Mouse (Mus musculus) c-Kit-positive CD71-positive TER-119-negative erythroid progenitor cells, embryonic 14.5 days (primary cell): ENCODE results near the gene Ppp1r14c.

Source experiments
- DNase-seq: peaks from one replicate; pipeline ENCODE4 v3.0.0-alpha.2; 2013; ENCODE audit warnings: low read depth

The Ppp1r14c gene

DNA sequence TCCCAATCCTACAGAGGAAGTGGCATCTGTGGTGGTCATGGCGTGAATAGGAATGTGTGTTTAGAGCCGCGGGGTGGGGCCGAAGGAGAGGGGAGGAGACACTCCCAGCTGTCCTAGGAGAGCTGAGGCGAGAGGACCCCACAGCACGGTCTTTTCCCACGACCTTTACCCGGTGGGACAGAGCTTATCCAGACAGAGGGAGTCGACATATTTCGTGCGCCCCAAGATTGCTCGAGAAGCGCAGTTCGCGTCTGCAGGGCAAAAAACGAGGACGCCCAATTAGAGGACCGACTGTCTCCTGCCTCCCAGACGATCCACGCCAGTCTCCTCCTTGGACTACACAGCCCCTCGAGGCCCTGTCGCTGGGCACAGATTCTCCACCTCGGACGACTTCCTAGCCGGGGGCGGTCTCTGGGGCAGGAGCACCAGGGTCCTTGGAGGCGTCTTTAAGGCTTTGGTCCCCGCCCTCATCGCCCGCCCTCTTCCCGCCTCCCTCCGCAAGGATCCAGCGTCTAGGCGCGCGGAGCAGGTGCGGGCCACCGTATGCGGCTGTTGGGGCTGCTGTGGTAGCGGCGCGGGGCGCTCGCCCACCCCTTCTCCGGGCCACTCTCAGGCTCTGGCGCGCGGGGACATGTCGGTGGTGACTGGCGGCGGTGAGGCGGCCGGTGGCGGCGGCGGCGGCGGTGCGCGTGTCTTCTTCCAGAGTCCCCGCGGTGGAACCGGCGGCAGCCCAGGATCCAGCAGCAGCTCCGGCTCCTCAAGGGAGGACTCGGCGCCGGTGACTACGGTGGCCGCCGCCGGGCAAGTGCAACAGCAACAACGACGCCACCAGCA lies at the start of gene Ppp1r14c:
Gene Ppp1r14c, plus strand, starts transcription at position 22 of the 834 bp plus-strand sequence.
- DNase-seq = no peak

DNA sequence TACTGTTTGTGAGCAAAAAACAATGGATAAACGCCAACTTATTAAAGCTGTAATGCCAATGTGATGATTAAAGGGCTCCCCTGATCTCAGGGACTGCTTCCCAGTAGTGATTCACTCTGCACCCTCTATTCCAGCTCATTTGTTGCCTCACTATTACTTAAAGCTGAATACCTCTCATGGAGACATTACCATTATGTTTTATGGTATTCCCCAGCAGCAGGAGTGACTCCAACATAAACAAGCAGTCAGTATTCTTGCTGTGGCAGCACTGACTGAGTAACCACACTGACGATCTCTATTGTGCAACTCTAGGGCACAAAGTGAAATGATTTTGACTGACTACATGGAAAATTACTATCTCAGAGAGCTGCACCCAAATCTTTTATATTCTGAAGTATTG lies 44.5 kb upstream of the Ppp1r14c start:
- no peak for DNase-seq

DNA sequence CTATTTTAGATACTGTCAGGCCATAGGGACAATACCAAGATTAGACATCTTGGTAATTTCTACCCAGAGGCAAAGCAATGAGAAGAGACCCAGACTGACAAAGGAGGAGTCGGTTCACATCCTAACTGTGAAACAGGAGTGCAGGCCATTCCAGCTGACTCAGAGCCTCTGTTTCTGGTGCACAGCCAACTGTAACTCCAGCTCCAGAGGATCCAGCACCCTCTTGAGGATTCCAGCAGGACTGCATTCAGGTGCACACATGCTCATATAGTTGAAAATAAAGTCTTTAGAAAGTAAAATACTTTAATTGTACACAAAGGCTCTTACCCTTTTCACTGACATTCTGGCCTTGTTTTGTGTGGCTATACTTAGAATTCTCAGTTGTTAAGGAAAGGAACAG lies 40.4 kb upstream of the Ppp1r14c start:
- DNase-seq = no peak

DNA sequence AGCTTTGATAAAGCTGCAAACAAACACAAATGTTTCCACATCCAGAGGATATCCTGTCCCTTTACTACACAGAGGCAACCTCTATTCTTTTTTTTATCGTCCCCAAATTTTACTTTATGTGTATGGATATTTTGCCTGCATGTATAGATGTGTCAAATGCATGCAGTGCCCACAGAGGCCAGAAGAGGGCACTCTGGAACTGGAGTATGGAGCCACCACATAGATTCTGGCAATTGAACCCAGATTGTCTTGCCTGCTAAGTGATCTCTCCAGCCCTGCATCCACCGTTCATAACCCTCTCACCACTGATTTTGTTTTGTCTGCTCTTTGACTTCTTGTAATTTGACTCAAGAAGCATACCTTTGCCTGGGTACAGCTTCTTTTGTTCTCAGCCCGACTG lies 33.0 kb upstream of the Ppp1r14c start:
- DNase-seq = peak; percentile 0

DNA sequence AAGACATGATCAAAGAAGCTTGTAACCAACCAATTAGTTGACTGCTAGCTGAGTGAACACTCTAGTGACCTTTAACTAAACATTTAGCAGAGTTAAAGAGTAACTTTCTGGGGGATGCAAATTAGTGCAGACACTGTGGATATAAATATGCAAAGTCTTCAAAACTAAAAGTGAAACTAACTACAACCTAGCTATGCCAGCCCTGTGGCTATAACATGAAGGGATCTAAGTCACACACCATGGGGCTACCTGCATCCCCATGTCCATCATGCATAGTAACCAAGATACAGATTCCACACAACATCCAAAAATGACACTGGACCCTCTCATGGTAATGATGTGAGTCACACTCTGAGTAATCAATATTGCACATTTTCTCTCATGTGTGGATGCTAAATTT lies 31.3 kb upstream of the Ppp1r14c start:
- DNase-seq = no peak

DNA sequence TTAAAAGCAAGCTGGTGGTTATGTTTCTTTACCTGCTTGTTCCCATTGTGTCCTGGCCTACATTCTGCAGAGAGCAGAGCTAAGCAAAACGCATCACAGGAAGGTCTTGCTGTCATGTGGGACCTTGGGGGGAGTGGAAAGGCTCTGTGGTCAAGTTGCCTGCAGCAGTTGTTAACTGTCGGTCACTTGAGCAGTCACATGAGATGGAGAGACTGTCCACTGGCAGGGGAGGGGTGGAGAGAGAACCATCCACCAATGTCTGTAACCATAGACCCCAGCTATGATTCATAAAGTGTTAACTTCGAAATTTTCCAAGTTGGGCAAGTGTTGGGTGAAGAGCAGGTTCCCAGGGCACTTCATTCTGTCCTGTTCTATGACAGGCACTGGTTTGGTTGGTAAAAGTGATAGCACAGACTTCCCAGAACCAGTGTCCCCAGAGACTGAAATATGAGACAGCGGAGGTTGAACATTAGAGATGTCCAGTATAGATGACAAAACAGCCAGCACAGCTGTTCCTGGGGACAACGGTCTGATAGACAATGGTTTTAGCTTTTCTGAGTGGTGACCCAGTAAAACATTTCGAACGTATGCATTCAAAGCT lies 29.0 kb upstream of the Ppp1r14c start:
- DNase-seq = no peak

DNA sequence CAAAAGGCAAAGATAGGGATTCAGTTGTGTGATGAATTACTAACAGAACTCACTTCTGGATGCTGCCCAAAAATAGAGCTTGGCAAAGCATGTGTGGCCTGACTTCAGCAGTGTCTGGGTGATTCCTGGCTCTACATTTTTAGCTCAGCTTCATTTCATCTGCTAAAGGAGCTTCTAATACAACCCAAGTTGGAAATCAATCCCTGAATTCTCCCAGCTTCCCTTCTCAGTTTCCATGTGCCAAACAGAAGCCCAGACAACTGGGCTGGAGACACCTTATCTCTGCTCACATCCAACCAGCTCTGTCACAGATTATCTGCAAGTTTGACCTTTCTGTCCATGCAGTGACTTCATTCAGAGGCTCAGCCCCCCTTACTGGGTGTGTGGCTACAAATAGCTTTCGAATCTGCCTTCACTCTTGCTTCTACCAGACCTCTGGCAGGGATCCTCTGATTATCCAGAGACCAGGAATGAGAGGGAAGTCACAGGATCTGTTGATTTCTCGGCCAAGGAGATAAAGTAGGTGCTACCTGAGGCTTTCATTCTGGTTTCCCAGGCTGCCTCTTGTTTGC lies 28.4 kb upstream of the Ppp1r14c start:
- DNase-seq = no peak

DNA sequence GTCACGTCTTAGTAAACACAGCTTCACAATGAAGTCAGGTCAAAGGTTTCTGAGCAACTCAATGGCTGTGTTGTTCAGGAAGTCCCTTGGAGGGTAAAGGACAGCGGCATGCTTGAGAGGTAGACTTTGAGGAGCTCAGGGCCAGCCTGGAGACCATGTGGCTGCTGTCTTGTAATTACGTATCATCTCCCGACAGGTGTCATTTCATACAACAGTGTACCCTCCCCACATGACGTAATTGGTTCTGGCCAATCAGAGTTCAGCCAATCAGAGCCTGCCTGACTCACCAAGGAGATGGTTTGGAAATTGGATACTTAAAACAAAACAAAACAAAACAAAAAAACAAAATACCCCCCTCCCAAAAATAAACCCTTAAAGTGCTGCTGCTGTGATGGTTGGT lies 20.2 kb upstream of the Ppp1r14c start:
- no peak for DNase-seq

DNA sequence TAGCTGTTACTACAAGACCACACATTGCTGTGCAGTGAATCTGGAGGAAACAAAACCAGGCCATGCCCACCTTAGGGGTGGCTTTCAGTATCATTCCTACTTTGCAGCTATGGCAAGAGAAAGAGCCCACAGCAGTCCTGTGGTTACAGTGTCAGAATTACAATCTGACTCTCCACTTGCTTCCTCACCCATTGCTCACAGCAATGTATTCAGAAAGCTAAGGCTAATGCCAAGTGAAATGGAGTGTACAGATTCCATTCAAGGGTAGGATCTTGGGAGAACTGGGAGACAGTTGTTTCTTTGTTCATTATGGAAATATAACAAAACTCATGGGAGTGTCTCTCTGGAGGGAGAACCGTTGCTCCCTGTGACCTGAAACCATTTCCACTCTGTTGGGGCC lies 6.3 kb upstream of the Ppp1r14c start:
- no peak for DNase-seq

DNA sequence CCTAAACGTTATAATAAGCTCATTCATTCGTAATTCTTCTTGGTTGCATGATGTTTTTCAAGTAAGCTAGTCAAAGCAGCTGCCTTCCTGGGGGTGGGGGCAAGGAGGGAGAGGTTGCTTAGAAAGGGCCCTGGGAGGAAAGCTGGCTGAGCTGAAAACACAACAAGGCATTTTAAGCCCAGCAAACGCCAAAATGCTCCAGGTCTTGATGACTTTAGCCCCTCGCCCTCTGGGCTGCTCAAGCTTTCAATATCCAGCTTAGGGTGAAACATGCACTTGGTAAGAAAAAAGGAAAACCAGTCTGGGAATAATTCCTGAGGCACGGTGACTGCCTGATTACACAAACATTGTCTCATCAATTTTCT lies 204 bp upstream of the Ppp1r14c start:
- no peak for DNase-seq

DNA sequence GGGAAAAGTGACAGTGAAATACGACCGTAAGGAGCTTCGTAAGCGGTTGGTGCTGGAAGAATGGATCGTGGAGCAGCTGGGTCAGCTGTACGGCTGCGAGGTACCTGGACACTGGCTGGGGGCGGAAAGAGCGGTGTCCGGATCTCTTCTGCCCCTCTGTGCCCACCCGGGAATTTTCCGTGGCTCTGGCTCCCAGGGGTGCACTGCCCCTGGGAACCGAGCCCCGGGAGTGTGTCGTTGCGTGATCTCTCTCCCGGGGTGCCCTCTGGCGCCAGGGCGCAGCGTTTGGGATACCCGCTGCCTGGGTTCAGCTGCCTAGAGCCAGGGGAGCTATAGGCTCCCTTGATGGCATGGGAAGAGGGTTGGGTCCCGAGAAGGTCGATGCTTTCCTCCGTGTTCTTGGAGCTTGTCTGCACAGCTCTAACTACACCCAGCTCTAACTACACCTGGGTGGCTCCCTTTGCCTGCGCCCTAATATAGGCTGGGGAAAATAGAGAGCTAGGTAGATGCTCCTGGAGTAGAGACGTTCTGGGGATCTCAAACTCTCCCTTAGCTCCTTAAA lies 1.1 kb downstream of the Ppp1r14c start:
- DNase-seq = no peak

DNA sequence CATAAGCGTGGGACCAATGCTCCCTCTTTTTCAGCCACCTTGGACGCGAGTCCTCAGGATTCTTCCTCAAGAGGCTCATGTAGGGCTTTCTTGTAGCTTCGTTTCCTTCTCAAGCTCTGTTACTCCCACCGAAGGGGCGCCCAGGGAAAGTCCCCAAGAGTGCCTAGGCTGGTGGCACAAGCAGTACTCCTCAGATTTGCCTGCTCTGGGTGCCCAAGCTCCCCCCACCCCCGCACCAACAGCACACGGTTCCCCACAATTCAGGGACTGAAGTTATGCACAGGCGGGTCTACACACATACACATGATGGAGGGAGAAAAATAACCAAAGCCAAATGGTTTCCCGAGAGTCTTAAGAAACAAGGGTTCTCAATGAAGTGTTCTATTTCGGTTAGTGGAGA lies 1.6 kb downstream of the Ppp1r14c start:
- DNase-seq = no peak

DNA sequence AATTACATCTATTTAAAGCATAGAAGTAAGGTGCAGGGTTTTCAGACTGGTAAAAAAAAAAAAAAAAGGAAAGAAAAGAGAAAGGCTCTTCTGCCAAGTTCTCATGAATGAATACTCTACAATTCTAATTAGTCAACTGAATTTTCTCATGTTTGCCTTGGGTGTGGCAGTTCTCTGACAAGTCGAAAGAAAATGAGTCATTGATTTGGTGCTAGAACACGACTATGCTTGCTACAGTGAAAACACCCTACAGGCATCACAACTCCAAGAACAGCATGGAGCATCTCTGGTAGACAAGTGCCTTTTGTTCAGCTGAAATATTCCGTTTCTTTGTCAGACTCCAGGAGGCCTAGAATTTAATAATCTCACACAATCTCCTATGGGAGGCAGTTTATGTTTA lies 17.3 kb downstream of the Ppp1r14c start:
- DNase-seq = no peak

DNA sequence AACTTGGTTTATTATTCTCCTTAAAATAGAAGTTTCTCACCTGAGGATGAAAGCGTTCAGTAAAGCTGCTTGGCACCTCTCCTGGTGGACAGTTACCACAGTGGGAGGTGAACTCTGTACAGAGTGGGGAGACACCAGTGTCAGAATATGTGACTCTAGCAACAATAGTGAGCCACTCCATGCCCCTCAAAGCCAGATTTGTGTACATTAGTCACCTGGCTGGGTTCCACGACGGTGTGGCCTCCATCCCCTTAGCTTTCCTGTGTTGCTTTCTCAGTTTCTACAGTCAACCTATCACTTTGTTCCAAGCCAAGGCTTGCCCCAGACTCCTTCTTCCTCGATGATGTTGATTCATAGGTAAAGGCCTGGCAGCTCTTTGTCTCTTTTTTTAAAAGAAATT lies 26.4 kb downstream of the Ppp1r14c start:
- no peak for DNase-seq

DNA sequence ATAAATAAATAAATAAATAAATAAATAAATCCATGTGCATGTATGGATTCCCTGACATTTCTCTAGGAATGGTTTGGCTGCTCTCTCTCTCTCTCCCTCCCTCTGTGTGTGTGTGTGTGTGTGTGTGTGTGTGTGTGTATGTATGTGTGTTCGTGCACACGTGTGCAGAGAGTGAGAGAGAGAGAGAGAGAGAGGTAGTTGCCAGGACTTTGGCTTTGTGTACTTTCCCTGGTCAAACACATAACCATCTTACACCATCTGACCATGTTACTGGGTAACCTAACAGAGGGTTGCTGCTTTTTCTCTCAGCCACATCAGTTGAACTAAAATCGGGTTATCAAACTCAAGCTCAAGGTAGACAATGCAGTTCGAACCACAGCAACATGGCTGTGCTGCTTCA lies 27.7 kb downstream of the Ppp1r14c start:
- no peak for DNase-seq

DNA sequence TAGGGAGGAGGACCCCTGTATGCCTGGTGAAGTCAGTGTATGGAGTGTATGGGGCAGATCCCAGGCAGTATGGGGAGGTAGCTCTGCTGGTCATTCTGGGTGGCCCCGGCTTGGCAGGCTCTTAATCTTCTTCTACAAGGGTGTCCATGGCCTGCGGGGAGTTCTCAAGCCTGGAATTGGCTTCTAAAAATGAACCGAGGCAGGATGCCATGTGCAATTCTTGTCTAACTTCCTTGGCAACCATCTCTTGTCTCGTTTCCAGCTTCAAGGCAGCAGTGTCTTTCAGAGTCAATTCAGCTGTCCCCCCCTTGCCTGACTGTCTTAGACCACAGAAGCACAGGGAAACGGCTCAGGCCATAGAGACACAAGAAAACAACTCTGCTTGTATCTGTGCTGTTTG lies 28.3 kb downstream of the Ppp1r14c start:
- no peak for DNase-seq

DNA sequence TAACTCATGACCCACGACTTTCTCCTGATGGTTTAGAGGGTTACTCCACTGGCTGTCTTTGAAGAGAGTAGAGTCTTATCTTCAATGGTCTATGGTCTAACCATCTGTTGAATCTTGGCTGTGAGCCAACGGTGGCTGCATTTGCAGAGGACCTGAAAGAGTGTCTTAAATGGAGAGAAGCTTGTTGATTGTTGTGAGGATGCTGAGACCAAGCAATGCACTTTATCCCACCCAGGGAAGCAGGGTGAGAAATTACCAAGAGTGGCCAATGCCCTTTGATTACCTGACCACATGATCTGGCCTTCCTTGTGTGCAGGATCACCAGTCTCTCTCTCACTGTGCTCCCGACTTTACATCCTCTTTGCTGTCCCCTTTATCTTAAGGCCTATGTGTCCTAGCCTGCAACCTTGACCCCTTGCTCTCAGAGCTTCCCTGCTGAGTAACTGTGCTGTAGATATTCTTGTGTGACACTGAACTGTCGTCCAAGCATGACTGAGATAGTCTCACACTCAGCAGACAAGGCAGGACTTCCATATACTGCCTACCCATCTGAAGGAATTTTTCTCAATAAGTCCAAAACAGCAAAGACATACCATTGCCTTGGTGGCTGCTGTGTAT lies 28.9 kb downstream of the Ppp1r14c start:
- no peak for DNase-seq

DNA sequence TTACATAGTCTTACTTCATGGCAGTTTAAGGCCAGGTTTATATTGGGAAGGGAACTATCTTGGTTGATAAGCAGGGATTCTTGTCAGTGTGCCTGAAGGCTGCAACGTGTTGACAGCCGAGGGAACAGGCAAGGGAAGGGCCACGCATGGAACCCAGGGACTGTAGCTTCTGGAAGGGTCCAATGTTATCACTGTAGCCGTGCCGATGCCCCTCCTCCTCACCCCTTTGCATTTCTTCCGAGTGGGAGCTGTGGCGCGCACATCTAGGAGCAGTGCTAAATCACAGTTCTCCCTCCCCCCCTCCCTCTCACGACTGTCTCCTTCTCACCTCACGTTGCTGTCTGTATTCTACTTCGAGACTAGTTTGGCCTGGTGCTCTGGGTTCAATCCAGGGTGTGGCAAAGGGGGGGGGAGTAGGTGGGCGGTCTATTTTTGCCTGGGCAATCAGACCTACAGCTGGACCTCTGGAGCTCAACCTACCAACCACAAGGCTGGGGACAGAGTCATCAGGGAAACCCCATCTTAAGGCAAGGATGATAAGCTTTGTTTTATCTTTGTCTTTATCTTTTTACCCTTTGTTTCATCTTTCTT lies 29.6 kb downstream of the Ppp1r14c start:
- no peak for DNase-seq

DNA sequence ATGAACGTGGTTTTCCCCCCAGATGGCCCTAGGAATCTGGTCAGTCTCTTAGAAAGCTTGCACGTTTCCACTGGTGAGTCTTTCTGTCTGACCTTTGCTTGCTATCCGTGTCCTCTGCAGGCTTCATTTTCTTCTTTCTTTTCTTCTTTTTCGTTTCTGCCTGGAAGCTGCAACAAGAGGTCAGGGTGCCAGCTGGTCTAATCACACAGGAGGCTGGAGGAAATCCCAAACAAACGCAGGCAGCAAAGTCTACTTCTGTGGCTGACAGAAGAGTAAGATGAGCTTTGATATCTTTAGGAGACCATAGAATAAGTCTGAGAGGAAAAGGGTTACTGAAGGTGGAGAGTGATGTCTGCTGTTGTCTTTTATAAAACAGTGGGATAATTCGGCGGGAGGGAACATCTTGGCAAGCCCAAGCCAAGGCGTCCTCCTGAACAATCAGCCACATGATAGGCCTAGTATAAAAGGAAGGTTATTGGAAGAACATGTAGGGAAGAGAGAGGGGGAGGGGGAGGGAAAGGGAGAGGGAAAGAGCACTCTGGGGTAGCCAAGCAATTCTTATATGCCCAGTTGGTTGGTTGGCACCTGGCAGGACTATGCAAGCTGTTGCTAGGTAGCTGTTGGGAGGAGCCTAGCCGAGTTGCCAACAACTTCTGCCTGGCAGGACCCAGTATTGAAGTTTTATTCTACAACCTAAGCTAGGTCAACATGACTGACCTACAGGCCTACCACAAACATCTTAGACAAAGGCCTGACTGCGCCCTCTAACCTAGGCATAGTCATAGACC lies 30.3 kb downstream of the Ppp1r14c start:
- DNase-seq = no peak

DNA sequence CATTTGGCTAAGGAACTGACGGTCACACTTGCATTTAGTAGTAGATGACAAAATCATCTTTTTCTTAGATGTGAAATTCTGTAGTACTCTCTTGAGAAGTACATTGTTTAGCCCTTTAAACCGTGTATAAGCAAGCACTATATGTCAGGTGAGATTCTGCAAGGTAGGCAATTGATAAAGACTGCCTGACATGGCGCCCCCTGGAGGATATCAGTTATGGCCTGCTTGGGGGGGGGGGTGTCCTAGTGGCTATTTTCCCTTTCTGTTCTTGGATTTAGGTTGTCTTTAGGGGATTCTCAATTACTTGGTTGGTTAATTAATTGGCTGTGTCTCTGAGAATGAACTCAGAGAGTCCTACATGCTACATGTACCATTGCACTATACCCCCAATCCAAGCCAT lies 31.5 kb downstream of the Ppp1r14c start:
- DNase-seq = no peak

DNA sequence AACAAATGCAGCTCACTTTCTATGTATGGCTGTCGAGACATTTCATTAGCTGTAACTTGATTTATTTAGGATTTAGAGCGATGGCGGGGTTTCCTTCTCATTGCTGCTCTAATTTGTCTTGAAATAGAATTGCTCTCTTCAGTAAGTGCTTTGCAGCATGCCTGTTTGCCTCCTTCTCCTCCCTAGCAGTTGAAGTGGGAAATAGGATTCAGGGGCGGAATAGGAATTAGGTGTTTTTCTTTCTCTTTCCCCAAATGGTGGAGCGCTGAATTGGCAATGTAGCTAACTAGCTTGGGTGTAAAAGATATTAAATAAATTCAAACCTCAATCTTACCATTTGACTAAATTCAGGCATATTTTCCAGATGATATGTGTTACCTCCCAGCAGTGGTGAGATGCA lies 32.2 kb downstream of the Ppp1r14c start:
- DNase-seq = no peak

DNA sequence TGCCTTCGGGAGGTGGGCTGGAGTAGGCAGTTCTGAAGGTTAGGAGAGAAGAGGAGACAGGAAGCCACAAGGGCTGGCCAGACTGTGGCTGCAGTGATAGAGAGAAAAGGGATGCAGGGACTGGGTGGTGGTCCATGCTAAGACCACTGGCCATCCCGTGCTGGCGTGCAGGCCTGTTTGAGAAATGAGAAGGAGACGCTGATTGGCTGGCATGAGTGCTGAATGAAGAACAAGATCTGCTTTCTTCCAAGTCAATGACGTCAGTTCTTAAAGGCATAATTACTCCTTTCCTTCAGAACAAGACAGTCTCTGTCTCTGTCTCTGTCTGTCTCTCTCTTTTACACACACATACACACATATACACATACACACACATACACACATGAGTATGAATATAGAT lies 36.4 kb downstream of the Ppp1r14c start:
- DNase-seq = no peak
